Mouse (Mus musculus): ENCODE measurements around the gene Olfr735. TPM values are rescaled to one million over a fixed set of nuclear protein-coding genes. Genes with fewer than 3 reads are reported as not detected.

Gene Olfr735
- polyA plus RNA-seq (2015; fragmentation: Nextera tagmentation; extraction: Ambion mirVana): not detected in 2 replicates

DNA sequence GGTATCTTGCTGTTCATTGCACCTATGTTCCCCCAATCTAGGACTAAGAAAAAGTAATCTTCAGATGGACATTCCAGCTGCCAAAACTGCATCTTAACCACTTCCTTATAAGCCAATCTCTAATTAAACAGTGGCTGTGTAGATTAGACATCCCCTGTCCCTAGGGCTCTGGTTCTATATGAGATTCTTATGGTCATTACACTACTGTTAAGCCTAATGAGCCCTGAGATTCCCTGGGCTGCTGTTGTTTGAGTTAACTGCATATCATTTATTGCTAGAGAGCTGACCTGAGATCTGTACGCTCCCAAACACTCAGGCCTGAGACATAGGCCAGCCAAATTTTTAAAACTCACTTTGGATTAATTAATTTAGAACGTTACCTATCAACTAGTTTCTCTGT is at the start of gene Olfr735:
Gene Olfr735 (minus strand): TSS at position 77 of the 400 bp plus-strand sequence.
- Histone ChIP-seq H3K4me2 (no peak within 1 kb of the TSS), H3K9ac (no peak within 1 kb of the TSS), H3K27me3 (no peaks in the 10 kb centered on the region), H3K27ac (replicated peaks) (no peak within 1 kb of the TSS), H3K36me3 (no peaks in the 10 kb centered on the region), H3K4me1 (replicated peaks) (no peaks in the 10 kb centered on the region), H3K4me3 (no peak within 1 kb of the TSS), H3K9me3 (no peaks in the 10 kb centered on the region)
- 76% methylated on average over 2 of the region's 2 CpGs for WGBS
- ATAC-seq (ENCODE audit: low read depth): no peak

DNA sequence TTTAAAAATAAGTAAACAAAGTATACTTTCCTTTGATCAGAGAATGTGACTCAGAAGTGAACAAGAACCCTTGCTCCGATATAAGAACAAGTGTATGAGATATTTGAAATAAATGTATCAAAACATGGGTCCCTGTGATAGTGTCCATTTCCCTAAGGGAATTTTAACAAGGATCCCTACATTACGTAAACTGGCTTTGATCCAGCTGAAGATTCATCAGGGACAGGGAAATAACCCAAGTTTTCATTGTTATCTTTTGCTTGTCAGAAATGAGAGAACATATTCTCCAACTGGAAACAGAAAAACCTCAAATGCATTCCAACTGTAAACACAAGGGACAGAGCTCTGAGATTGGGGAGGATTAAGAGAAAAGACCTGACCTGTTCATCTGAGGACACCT is 32.2 kb upstream of the Olfr735 start, which contains the start of gene Olfr736:
Gene Olfr736 (plus strand): TSS at position 301 of the 400 bp plus-strand sequence.
- no peaks in the 10 kb centered on the region for H3K36me3 ChIP-seq
- no peak for ATAC-seq (ENCODE audit: low read depth)
- H3K4me3 ChIP-seq: no peak within 1 kb of the TSS
- no peaks in the 10 kb centered on the region for H3K4me1 ChIP-seq (replicated peaks)
- no peak within 1 kb of the TSS for H3K27ac ChIP-seq (replicated peaks)
- H3K4me2 ChIP-seq: no peak within 1 kb of the TSS
- H3K9ac ChIP-seq: no peak within 1 kb of the TSS
- H3K27me3 ChIP-seq: no peaks in the 10 kb centered on the region
- H3K9me3 ChIP-seq: no peaks in the 10 kb centered on the region
- WGBS: 93% methylated on average over 2 of the region's 2 CpGs

DNA sequence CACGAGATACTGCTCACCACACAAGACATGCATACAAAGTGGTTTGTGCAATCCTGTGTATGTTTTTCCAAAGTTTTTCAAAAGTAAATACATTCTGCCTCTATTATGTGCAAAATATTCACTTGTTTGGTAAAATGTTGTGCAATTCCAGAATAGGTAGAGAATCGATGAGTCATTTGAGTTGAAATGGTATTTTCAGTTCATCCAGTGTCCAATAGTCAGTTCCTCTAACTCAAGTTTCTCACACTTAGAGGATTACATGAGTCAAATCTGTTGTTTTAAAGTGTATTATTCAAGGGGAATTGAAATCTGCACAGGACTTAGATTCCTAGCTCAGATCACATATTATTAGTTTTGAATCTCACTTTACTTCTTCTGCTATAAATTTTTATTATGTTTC is 14.9 kb upstream of the Olfr735 start:
- Histone ChIP-seq H3K36me3 (no peaks in the 10 kb centered on the region), H3K27ac (replicated peaks) (no peak overlapping the region), H3K4me3 (no peak overlapping the region), H3K9me3 (no peaks in the 10 kb centered on the region), H3K4me2 (no peak overlapping the region), H3K9ac (no peak overlapping the region), H3K4me1 (replicated peaks) (no peaks in the 10 kb centered on the region), H3K27me3 (no peaks in the 10 kb centered on the region)
- WGBS: 86% methylated on average over 2 of the region's 2 CpGs
- ATAC-seq (ENCODE audit: low read depth): no peak

DNA sequence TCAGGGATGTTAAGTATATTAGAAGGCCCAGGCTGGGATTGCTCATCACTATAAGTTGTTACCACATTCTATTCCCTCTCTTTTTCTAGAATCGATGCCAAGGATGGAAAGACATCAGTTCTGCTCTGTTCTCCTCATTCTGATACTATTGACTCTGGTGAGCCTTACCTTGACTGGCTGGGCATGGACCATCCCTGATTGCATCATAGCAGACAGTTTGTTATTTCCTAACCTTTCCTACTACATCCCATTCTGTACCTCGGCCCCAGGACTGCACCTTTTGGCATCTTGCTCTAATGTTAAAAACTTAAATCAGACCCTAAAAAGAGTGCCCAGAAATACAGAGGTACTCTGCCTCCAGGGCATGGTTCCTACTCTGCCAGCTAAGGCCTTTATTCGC is 11.8 kb upstream of the Olfr735 start:
- no peak overlapping the region for H3K4me3 ChIP-seq
- H3K27me3 ChIP-seq: no peaks in the 10 kb centered on the region
- WGBS: 90% methylated on average over 3 of the region's 3 CpGs
- H3K4me1 ChIP-seq (replicated peaks): no peaks in the 10 kb centered on the region
- H3K36me3 ChIP-seq: no peaks in the 10 kb centered on the region
- no peak overlapping the region for H3K27ac ChIP-seq (replicated peaks)
- no peaks in the 10 kb centered on the region for H3K9me3 ChIP-seq
- no peak for ATAC-seq (ENCODE audit: low read depth)
- H3K4me2 ChIP-seq: no peak overlapping the region
- H3K9ac ChIP-seq: no peak overlapping the region

DNA sequence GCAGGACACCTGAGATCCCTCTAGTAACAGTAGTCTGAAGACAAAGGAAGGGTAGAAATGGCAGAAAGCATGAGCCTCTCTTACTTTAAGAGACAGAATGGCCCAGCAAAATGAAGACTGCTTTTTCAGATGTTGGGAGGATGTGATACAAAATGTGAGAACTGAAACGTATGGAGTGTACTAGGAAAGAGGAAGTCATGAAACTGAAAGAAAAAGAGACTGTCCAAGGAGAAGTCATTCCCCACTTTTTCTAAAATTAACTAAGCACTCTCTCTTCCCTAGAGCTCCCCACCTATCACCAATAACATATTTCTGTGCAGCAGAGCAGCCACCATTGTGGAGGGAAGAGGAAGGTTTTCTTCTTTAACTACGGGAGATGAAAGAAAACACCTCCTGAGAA is 8.9 kb upstream of the Olfr735 start, which contains the start of gene Tlr11:
Gene Tlr11 (plus strand): TSS at position 322 of the 400 bp plus-strand sequence.
- no peaks in the 10 kb centered on the region for H3K27me3 ChIP-seq
- 83% methylated on average over 2 of the region's 2 CpGs for WGBS
- H3K9me3 ChIP-seq: no peaks in the 10 kb centered on the region
- H3K4me3 ChIP-seq: no peak within 1 kb of the TSS
- ATAC-seq (ENCODE audit: low read depth): no peak
- H3K27ac ChIP-seq (replicated peaks): no peak within 1 kb of the TSS
- H3K4me1 ChIP-seq (replicated peaks): no peaks in the 10 kb centered on the region
- H3K36me3 ChIP-seq: no peaks in the 10 kb centered on the region
- H3K4me2 ChIP-seq: no peak within 1 kb of the TSS
- no peak within 1 kb of the TSS for H3K9ac ChIP-seq

DNA sequence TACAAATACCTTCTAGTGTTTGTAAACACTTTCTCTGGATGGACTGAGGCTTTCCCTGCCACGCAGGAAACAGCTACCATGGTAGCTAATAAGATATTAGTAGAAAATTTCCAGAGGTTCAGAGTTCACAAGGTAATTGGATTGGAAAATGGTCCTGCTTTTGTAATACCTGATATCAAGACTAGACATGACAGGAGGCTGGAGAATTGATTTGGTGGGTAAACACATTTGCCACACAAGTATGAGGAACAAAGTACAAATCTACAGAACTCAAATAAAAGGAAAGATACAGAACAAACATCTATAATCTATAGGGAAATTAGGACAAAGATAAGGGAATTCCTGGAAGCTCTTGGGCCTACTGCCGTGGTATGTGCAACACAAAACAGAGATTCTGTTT is 8.1 kb upstream of the Olfr735 start:
- WGBS: 88% methylated on average over 2 of the region's 2 CpGs
- Histone ChIP-seq H3K4me3 (no peak overlapping the region), H3K9ac (no peak overlapping the region), H3K4me1 (replicated peaks) (no peaks in the 10 kb centered on the region), H3K27me3 (no peaks in the 10 kb centered on the region), H3K36me3 (no peaks in the 10 kb centered on the region), H3K9me3 (no peaks in the 10 kb centered on the region), H3K4me2 (no peak overlapping the region), H3K27ac (replicated peaks) (no peak overlapping the region)
- no peak for ATAC-seq (ENCODE audit: low read depth)

DNA sequence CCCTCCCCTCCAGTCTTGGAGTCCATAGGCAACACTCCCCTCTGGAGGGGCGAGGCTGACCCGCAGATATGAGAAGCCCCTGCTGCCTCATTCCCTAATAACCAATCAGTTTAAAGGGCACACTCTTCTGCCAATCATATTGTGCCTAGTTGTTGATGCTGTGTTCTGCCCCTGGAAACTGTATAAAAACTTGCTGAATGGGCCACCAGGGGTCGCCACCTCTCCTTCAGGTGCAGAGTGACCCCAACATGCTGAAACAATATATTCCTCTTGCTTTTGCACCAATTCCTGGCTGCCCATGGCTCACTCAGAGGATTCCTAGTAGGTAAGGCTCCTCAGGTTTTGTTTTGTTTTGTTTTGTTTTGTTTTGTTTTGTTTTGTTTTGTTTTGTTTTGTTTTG is 3.8 kb upstream of the Olfr735 start:
- no peak for ATAC-seq (ENCODE audit: low read depth)
- H3K4me3 ChIP-seq: no peak overlapping the region
- no peaks in the 10 kb centered on the region for H3K36me3 ChIP-seq
- no peak overlapping the region for H3K4me2 ChIP-seq
- no peak overlapping the region for H3K27ac ChIP-seq (replicated peaks)
- H3K4me1 ChIP-seq (replicated peaks): no peaks in the 10 kb centered on the region
- no peak overlapping the region for H3K9ac ChIP-seq
- H3K9me3 ChIP-seq: no peaks in the 10 kb centered on the region
- 49% methylated on average over 3 of the region's 3 CpGs for WGBS
- H3K27me3 ChIP-seq: no peaks in the 10 kb centered on the region

DNA sequence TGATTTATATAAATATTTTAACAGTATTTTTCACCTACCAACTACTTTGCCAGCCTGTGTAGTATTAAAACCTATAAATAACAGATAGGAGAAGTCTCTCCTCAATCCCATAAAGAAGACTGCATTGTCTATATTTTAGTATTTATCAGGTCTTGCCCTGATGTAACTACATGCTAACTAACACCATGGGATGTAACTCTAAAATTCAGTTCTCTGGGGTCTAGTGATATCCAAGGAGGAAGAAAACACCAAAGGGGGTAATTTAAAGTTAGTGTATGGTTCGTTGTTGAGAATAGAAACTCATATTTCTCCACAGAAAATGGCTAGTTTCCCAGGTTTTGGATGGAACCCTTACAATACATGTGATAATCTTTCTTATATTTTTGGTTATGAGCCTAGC is 22.0 kb downstream of the Olfr735 start, which contains the start of gene Olfr734:
Gene Olfr734 (minus strand): TSS at position 101 of the 400 bp plus-strand sequence.
- no peak for ATAC-seq (ENCODE audit: low read depth)
- Histone ChIP-seq H3K27ac (replicated peaks) (no peak within 1 kb of the TSS), H3K4me3 (no peak within 1 kb of the TSS), H3K4me2 (no peak within 1 kb of the TSS), H3K9ac (no peak within 1 kb of the TSS), H3K9me3 (no peaks in the 10 kb centered on the region; the same call in 1 of the 2 replicates), H3K36me3 (no peaks in the 10 kb centered on the region), H3K4me1 (replicated peaks) (no peaks in the 10 kb centered on the region), H3K27me3 (no peaks in the 10 kb centered on the region)
- 70% methylated on average over 1 of the region's 1 CpGs for WGBS

DNA sequence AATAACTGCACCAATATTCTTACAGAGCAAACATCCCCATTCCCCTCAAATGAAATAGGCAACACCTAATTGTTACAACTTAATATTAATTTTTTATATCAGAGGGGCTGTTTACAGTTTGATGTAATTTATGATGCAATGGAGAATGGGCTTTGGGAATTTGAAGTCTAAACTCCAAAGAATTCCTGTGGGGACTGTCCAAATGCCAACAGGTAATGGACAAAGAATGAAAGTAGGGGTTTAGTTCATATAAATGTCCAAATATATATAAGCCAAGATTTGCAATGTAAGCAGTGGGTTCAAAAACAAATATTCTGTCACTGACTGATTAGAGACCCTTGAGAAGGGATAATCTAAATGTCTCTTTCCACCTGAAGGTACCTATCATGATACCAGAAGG is 47.2 kb downstream of the Olfr735 start, which contains the start of gene Olfr733:
Gene Olfr733 (minus strand): TSS at position 101 of the 400 bp plus-strand sequence.
- H3K4me2 ChIP-seq: no peak within 1 kb of the TSS
- no peaks in the 10 kb centered on the region for H3K27me3 ChIP-seq
- H3K4me1 ChIP-seq (replicated peaks): no peaks in the 10 kb centered on the region
- H3K9ac ChIP-seq: no peak within 1 kb of the TSS
- no peaks in the 10 kb centered on the region for H3K9me3 ChIP-seq
- no peak within 1 kb of the TSS for H3K4me3 ChIP-seq
- H3K27ac ChIP-seq (replicated peaks): no peak within 1 kb of the TSS
- ATAC-seq (ENCODE audit: low read depth): no peak
- H3K36me3 ChIP-seq: no peaks in the 10 kb centered on the region

Other genes starting within 250 kb of the Olfr735 start
- not detected in 2 replicates for gene Olfr727, start 225.7 kb downstream of the Olfr735 start, polyA plus RNA-seq (2015; fragmentation: Nextera tagmentation; extraction: Ambion mirVana)
- not detected in 2 replicates for gene Olfr728, start 206.2 kb downstream of the Olfr735 start, polyA plus RNA-seq (2015; fragmentation: Nextera tagmentation; extraction: Ambion mirVana)
- gene Olfr729, start 196.0 kb downstream of the Olfr735 start, polyA plus RNA-seq (2015; fragmentation: Nextera tagmentation; extraction: Ambion mirVana): not detected in 2 replicates
- gene Olfr730, start 160.7 kb downstream of the Olfr735 start, polyA plus RNA-seq (2015; fragmentation: Nextera tagmentation; extraction: Ambion mirVana): not detected in 2 replicates
- not detected in 2 replicates for gene Olfr731, start 107.0 kb downstream of the Olfr735 start, polyA plus RNA-seq (2015; fragmentation: Nextera tagmentation; extraction: Ambion mirVana)
- gene Olfr732, start 64.7 kb downstream of the Olfr735 start, polyA plus RNA-seq (2015; fragmentation: Nextera tagmentation; extraction: Ambion mirVana): not detected in 2 replicates
- gene Olfr733, start 47.4 kb downstream of the Olfr735 start, polyA plus RNA-seq (2015; fragmentation: Nextera tagmentation; extraction: Ambion mirVana): not detected in 2 replicates
- gene Olfr734, start 22.1 kb downstream of the Olfr735 start, polyA plus RNA-seq (2015; fragmentation: Nextera tagmentation; extraction: Ambion mirVana): not detected in 2 replicates
- not detected in 2 replicates for gene Tlr11, start 9.0 kb upstream of the Olfr735 start, polyA plus RNA-seq (2015; fragmentation: Nextera tagmentation; extraction: Ambion mirVana)
- not detected in 2 replicates for gene Olfr736, start 32.3 kb upstream of the Olfr735 start, polyA plus RNA-seq (2015; fragmentation: Nextera tagmentation; extraction: Ambion mirVana)
- gene Olfr738, start 58.7 kb upstream of the Olfr735 start, polyA plus RNA-seq (2015; fragmentation: Nextera tagmentation; extraction: Ambion mirVana): not detected in 2 replicates
- not detected in 2 replicates for gene Olfr739, start 69.8 kb upstream of the Olfr735 start, polyA plus RNA-seq (2015; fragmentation: Nextera tagmentation; extraction: Ambion mirVana)
- gene Olfr740, start 96.7 kb upstream of the Olfr735 start, polyA plus RNA-seq (2015; fragmentation: Nextera tagmentation; extraction: Ambion mirVana): not detected in 2 replicates
- gene Olfr741, start 123.9 kb upstream of the Olfr735 start, polyA plus RNA-seq (2015; fragmentation: Nextera tagmentation; extraction: Ambion mirVana): not detected in 2 replicates
- not detected in 2 replicates for gene Olfr742, start 154.7 kb upstream of the Olfr735 start, polyA plus RNA-seq (2015; fragmentation: Nextera tagmentation; extraction: Ambion mirVana)
- gene Olfr743, start 173.0 kb upstream of the Olfr735 start, polyA plus RNA-seq (2015; fragmentation: Nextera tagmentation; extraction: Ambion mirVana): not detected in 2 replicates